Mouse (Mus musculus) liver, embryonic 15.5 days (tissue): ENCODE measurements around the gene Nkapl. TPM values are rescaled to one million over a fixed set of nuclear protein-coding genes. Genes with fewer than 3 reads are reported as not detected.
"Not testable (repeated sequence)": the region's sequence is repeated elsewhere in the genome, so short reads cannot be mapped to it uniquely, and the experiment has no call there.

Source experiments
- ATAC-seq: fragments of 200-750 bp; cut with Nextera tagmentation; 2 replicates; pipeline ENCODE4 v1.8.0; 2017; ENCODE audit warnings: moderate number of reproducible peaks, mild to moderate bottlenecking, moderate library complexity; ENCODE audit not compliant: insufficient read depth
- H3K27ac ChIP-seq: fragments of 300-500 bp; sonication (generic); replicated peaks from 2 replicates; pipeline ENCODE4 v1.5.1; 2015; ENCODE audit warnings: mild to moderate bottlenecking, inconsistent platforms
- H3K27me3 ChIP-seq: fragments of 300-500 bp; sonication (generic); 2 replicates; pipeline ENCODE4 v1.6.1; 2015; ENCODE audit warnings: mild to moderate bottlenecking, inconsistent platforms
- H3K36me3 ChIP-seq: fragments of 300-500 bp; sonication (generic); replicated peaks from 2 replicates; pipeline ENCODE4 v1.6.1; 2015; ENCODE audit warnings: moderate library complexity, mild to moderate bottlenecking, inconsistent platforms
- H3K4me1 ChIP-seq: fragments of 300-500 bp; sonication (generic); replicated peaks from 2 replicates; pipeline ENCODE4 v1.6.1; 2015; ENCODE audit warnings: inconsistent platforms
- H3K4me2 ChIP-seq: fragments of 300-500 bp; sonication (generic); 2 replicates; pipeline ENCODE4 v1.6.1; 2015; ENCODE audit warnings: moderate library complexity, mild to moderate bottlenecking, inconsistent platforms
- H3K4me3 ChIP-seq: fragments of 300-500 bp; sonication (generic); replicated peaks from 2 replicates; pipeline ENCODE4 v1.5.1; 2015; ENCODE audit warnings: mild to moderate bottlenecking, inconsistent platforms
- H3K9ac ChIP-seq: fragments of 300-500 bp; sonication (generic); 2 replicates; pipeline ENCODE4 v1.6.1; 2015; ENCODE audit warnings: moderate library complexity, mild to moderate bottlenecking, inconsistent platforms
- H3K9me3 ChIP-seq: fragments of 300-500 bp; sonication (generic); replicated peaks from 2 replicates; pipeline ENCODE4 v1.6.1; 2016; ENCODE audit warnings: inconsistent platforms
- WGBS: fragments of 180-500 bp; shearing (Covaris S2); methylation state at CpG from one replicate; pipeline ENCODE4 v1.1.7; 2015; ENCODE audit warnings: mixed read lengths; ENCODE audit not compliant: insufficient replicate concordance; 5-methylcytosine and 5-hydroxymethylcytosine counted together
- polyA plus RNA-seq: library from polyadenylated mRNA; unstranded; fragments of >200 nt; fragmentation: Nextera tagmentation; extraction: Ambion mirVana; gene quantifications from 2 replicates; pipeline ENCODE4 v1.2.1, GENCODE M21; 2015

Gene Nkapl
- polyA plus RNA-seq, 1 experiment from 2014 or later: 0.94 TPM

GRCm38 (mm10) chr13:21467336-21467735, 973 bp downstream of the Nkapl start:
- Histone ChIP-seq H3K9ac (no peak overlapping the region), H3K36me3 (no peaks in the 10 kb centered on the region), H3K9me3 (no peaks in the 10 kb centered on the region), H3K4me1 (peaks cover 23% of the 10 kb centered on the region), H3K4me3 (no peak overlapping the region), H3K27me3 (peaks cover 50% of the 10 kb centered on the region), H3K27ac (no peak overlapping the region), H3K4me2 (peak overlapping the region; percentile 93; the same call in 1 of the 2 replicates)
- WGBS: 72% methylated on average over 10 of the region's 10 CpGs
- ATAC-seq: no peak

- not testable (repeated sequence) for H3K36me3 ChIP-seq, H3K4me1 ChIP-seq, H3K9ac ChIP-seq, H3K9me3 ChIP-seq, H3K4me3 ChIP-seq, ATAC-seq, H3K4me2 ChIP-seq, H3K27ac ChIP-seq
- WGBS: 44% methylated on average over 9 of the region's 9 CpGs
- H3K27me3 ChIP-seq: peaks cover 39% of the 10 kb centered on the region
These were observed 5.8 kb downstream of the Nkapl start for GRCm38 (mm10) chr13:21462516-21462915.

GRCm38 (mm10) chr13:21456347-21456746, 12.0 kb downstream of the Nkapl start:
- Histone ChIP-seq H3K4me1 (peaks cover 13% of the 10 kb centered on the region), H3K4me2 (no peak overlapping the region), H3K27me3 (peaks cover 23% of the 10 kb centered on the region), H3K27ac (no peak overlapping the region), H3K4me3 (no peak overlapping the region), H3K9me3 (no peaks in the 10 kb centered on the region), H3K9ac (no peak overlapping the region), H3K36me3 (no peaks in the 10 kb centered on the region)
- no peak for ATAC-seq
- 40% methylated on average over 4 of the region's 4 CpGs for WGBS

GRCm38 (mm10) chr13:21454133-21454532, 14.2 kb downstream of the Nkapl start:
- peaks cover 17% of the 10 kb centered on the region for H3K27me3 ChIP-seq
- H3K4me2 ChIP-seq: peak overlapping the region; percentile 69
- H3K27ac ChIP-seq: peak overlapping the region; percentile 79; the same call in 1 of the 2 replicates
- ATAC-seq: peak; percentile 74
- H3K9me3 ChIP-seq: no peaks in the 10 kb centered on the region
- WGBS: 66% methylated on average over 3 of the region's 3 CpGs
- peaks cover 16% of the 10 kb centered on the region for H3K4me1 ChIP-seq
- no peaks in the 10 kb centered on the region for H3K36me3 ChIP-seq
- no peak overlapping the region for H3K9ac ChIP-seq
- no peak overlapping the region; the same call in 1 of the 2 replicates for H3K4me3 ChIP-seq

- peak within 1 kb of the TSS; percentile 79 for H3K27ac ChIP-seq
These were observed 14.9 kb downstream of the Nkapl start, which contains the start of gene Zscan26 for GRCm38 (mm10) chr13:21453449-21453848. Gene Zscan26 (minus strand): TSS chr13:21453730.

GRCm38 (mm10) chr13:21453042-21453441, 15.3 kb downstream of the Nkapl start:
- ATAC-seq: no peak
- peak overlapping the region; percentile 73 for H3K4me3 ChIP-seq
- H3K9me3 ChIP-seq: no peaks in the 10 kb centered on the region
- H3K4me2 ChIP-seq: peak overlapping the region; percentile 69
- peak overlapping the region; percentile 79 for H3K27ac ChIP-seq
- peaks cover 6% of the 10 kb centered on the region for H3K36me3 ChIP-seq
- peaks cover 17% of the 10 kb centered on the region for H3K27me3 ChIP-seq
- peaks cover 24% of the 10 kb centered on the region for H3K4me1 ChIP-seq
- peak overlapping the region; percentile 58 for H3K9ac ChIP-seq
- WGBS: 3% methylated on average over 13 of the region's 13 CpGs

More at GRCm38 (mm10) chr13:21453449-21453848, 14.9 kb downstream of the Nkapl start, which contains the start of gene Zscan26:
- H3K27me3 ChIP-seq: peaks cover 17% of the 10 kb centered on the region
- peak; percentile 69 for ATAC-seq
- H3K9me3 ChIP-seq: no peaks in the 10 kb centered on the region
- 0 out of 2 replicates have a peak, but pooled peaks cover 2% of the 10 kb centered on the region for H3K36me3 ChIP-seq
- peak within 1 kb of the TSS; percentile 69 for H3K4me2 ChIP-seq
- WGBS: under 1% methylated on average over 23 of the region's 23 CpGs
- peaks cover 22% of the 10 kb centered on the region for H3K4me1 ChIP-seq
- peak within 1 kb of the TSS; percentile 73 for H3K4me3 ChIP-seq
- peak within 1 kb of the TSS; percentile 58 for H3K9ac ChIP-seq

- peak overlapping the region; percentile 13; the same call in 1 of the 2 replicates for H3K4me2 ChIP-seq
- WGBS: 64% methylated on average over 16 of the region's 16 CpGs
- H3K4me3 ChIP-seq: no peak overlapping the region
- H3K36me3 ChIP-seq: peaks cover 40% of the 10 kb centered on the region
- H3K9ac ChIP-seq: no peak overlapping the region
- no peaks in the 10 kb centered on the region for H3K27me3 ChIP-seq
- H3K9me3 ChIP-seq: no peaks in the 10 kb centered on the region
- peak overlapping the region; percentile 38; the same call in 1 of the 2 replicates for H3K27ac ChIP-seq
- H3K4me1 ChIP-seq: peaks cover 23% of the 10 kb centered on the region
- 0 out of 2 replicates have a peak, but pooled peaks have one; percentile 22 for ATAC-seq
These were observed 20.3 kb downstream of the Nkapl start for GRCm38 (mm10) chr13:21447856-21448614.

GRCm38 (mm10) chr13:21446796-21447195, 21.5 kb downstream of the Nkapl start:
- Histone ChIP-seq H3K27ac (no peak overlapping the region), H3K36me3 (peaks cover 40% of the 10 kb centered on the region), H3K4me2 (no peak overlapping the region), H3K9me3 (no peaks in the 10 kb centered on the region), H3K27me3 (no peaks in the 10 kb centered on the region), H3K9ac (no peak overlapping the region), H3K4me3 (no peak overlapping the region), H3K4me1 (peaks cover 17% of the 10 kb centered on the region)
- 77% methylated on average over 9 of the region's 9 CpGs for WGBS
- no peak for ATAC-seq

- WGBS: 15% methylated on average over 10 of the region's 10 CpGs
- Histone ChIP-seq H3K4me3 (peak overlapping the region; percentile 70), H3K36me3 (peaks cover 24% of the 10 kb centered on the region), H3K4me1 (peaks cover 20% of the 10 kb centered on the region), H3K27ac (peak overlapping the region; percentile 82), H3K4me2 (peak overlapping the region; percentile 83), H3K9ac (peak overlapping the region; percentile 73), H3K9me3 (no peaks in the 10 kb centered on the region), H3K27me3 (no peaks in the 10 kb centered on the region)
- ATAC-seq: no peak
These were observed 27.1 kb downstream of the Nkapl start for GRCm38 (mm10) chr13:21441207-21441572.

- Histone ChIP-seq H3K9ac (peak within 1 kb of the TSS; percentile 73), H3K27ac (peak within 1 kb of the TSS; percentile 82), H3K4me3 (peak within 1 kb of the TSS; percentile 70), H3K27me3 (no peaks in the 10 kb centered on the region), H3K9me3 (no peaks in the 10 kb centered on the region), H3K4me2 (peak within 1 kb of the TSS; percentile 83), H3K36me3 (peaks cover 24% of the 10 kb centered on the region), H3K4me1 (peaks cover 20% of the 10 kb centered on the region)
- under 1% methylated on average over 32 of the region's 32 CpGs for WGBS
- ATAC-seq: peak; percentile 84
These were observed 27.7 kb downstream of the Nkapl start, which contains the start of gene Pgbd1 for GRCm38 (mm10) chr13:21440503-21441206. Gene Pgbd1 (minus strand): TSS chr13:21441058.

- Histone ChIP-seq H3K27me3 (no peaks in the 10 kb centered on the region), H3K4me3 (no peak overlapping the region), H3K9me3 (no peaks in the 10 kb centered on the region), H3K9ac (no peak overlapping the region), H3K4me2 (no peak overlapping the region), H3K27ac (no peak overlapping the region), H3K4me1 (peaks cover 9% of the 10 kb centered on the region), H3K36me3 (no peaks in the 10 kb centered on the region)
- WGBS: 77% methylated on average over 4 of the region's 4 CpGs
- ATAC-seq: no peak
These were observed 32.8 kb downstream of the Nkapl start for GRCm38 (mm10) chr13:21435476-21435875.
